Mouse (Mus musculus): ENCODE data around the gene Ptger1. TPM values are rescaled to one million over a fixed set of nuclear protein-coding genes. Genes with fewer than 3 reads are reported as not detected.

Gene Ptger1
- polyA plus RNA-seq, 1 experiment from 2014 or later = 1.00 TPM

DNA sequence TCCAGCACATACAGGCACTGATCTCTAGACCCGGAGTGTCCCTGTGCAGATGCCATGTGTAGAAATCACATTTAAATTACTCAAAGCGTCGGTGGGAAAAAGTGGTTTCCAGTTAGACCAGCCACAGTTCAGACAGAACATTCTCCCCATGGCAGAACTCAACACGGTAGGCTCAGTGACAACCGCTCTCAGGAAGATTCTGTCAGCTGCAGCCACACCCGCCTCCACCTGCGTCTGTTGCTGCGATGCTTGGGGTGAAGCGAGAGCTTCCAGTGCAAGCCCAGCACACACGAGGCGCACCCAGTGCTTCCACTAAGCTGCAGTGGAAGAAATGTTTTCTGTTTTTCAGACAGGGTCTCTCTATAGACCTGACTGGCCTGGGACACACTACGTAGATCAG, 13.4 kb downstream of the Ptger1 start:
- Histone ChIP-seq H3K4me2 (no peak overlapping the region), H3K9ac (replicated peaks) (no peak overlapping the region), H3K27me3 (replicated peaks) (no peaks in the 10 kb centered on the region), H3K4me1 (no peaks in the 10 kb centered on the region), H3K36me3 (peaks cover 87% of the 10 kb centered on the region), H3K27ac (replicated peaks) (no peak overlapping the region), H3K9me3 (replicated peaks) (no peaks in the 10 kb centered on the region), H3K4me3 (replicated peaks) (no peak overlapping the region)
- no peak for ATAC-seq (ENCODE audit: low FRiP score)
- 93% methylated on average over 12 of the region's 12 CpGs for WGBS

DNA sequence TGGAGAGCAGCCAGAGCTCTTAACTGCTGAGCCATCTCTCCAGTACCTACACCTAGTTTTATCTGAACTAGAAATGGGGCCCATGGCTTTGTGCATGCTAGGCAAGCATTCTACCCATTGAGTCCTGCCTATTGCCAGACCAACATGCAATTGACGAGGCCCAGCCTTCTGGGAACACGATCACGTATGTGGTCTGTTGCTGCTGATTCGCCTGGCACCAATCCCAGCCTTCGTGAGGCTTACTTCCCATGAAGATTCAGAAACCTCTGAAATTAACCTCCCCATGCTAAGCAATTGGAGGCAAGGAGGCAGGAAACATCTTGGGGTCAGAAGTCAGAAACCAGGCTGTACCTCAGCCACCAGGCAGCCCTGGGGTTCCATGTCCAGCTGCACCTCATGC, 14.1 kb downstream of the Ptger1 start:
- H3K9me3 ChIP-seq (replicated peaks) = no peaks in the 10 kb centered on the region
- no peak for ATAC-seq (ENCODE audit: low FRiP score)
- H3K27me3 ChIP-seq (replicated peaks) = no peaks in the 10 kb centered on the region
- 86% methylated on average over 5 of the region's 5 CpGs for WGBS
- H3K4me1 ChIP-seq = no peaks in the 10 kb centered on the region
- peaks cover 92% of the 10 kb centered on the region for H3K36me3 ChIP-seq
- H3K9ac ChIP-seq (replicated peaks) = no peak overlapping the region
- H3K27ac ChIP-seq (replicated peaks) = no peak overlapping the region; the same call in 1 of the 2 replicates
- no peak overlapping the region for H3K4me3 ChIP-seq (replicated peaks)
- H3K4me2 ChIP-seq = no peak overlapping the region

DNA sequence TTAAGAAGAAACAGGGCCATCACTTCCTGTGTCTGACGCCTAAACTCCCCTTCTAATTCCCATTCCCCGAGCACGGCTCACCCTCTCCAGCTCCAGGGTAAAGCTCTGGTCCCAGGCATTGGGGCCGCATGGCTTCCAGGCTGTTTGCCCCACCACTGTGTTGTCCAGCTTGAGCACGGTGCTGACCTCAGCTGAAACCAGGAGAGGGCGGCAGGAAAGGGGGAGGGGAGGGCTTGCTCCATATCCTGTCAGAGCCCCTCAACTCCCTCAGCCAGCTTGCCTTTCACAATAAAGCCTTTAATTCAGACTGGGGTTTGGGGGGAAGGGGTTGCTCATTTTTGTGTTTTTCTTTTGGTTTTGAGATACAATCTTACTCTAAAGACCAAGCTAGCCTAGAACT, 14.6 kb downstream of the Ptger1 start:
- Histone ChIP-seq H3K27ac (replicated peaks) (no peak overlapping the region; the same call in 1 of the 2 replicates), H3K4me1 (no peaks in the 10 kb centered on the region), H3K36me3 (peaks cover 92% of the 10 kb centered on the region), H3K27me3 (replicated peaks) (no peaks in the 10 kb centered on the region), H3K4me3 (replicated peaks) (no peak overlapping the region), H3K4me2 (no peak overlapping the region), H3K9ac (replicated peaks) (no peak overlapping the region), H3K9me3 (replicated peaks) (no peaks in the 10 kb centered on the region)
- WGBS = 28% methylated on average over 6 of the region's 6 CpGs
- no peak for ATAC-seq (ENCODE audit: low FRiP score)

DNA sequence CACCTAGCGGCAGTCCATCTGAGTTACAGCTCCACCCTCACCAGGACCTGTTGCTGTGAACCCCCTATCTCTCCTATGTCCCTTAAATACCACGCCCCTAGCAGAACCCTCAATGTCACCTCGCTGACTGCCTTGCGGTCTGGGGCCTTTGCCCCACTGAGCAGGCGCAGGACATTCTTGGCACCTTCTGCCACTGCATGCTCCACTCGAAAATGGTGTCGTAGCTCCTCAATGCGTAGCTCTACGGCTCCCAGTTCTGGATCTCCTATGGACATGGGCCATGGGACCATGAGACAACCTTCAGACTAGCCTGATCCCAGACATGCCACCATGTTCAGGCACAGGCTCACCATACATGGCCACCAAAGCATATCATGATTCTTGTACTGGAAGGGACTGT, 18.0 kb downstream of the Ptger1 start:
- Histone ChIP-seq H3K4me3 (replicated peaks) (no peak overlapping the region), H3K4me1 (no peaks in the 10 kb centered on the region), H3K9ac (replicated peaks) (no peak overlapping the region), H3K36me3 (peaks cover 75% of the 10 kb centered on the region), H3K9me3 (replicated peaks) (no peaks in the 10 kb centered on the region), H3K27me3 (replicated peaks) (no peaks in the 10 kb centered on the region), H3K27ac (replicated peaks) (no peak overlapping the region), H3K4me2 (no peak overlapping the region)
- WGBS = 93% methylated on average over 9 of the region's 9 CpGs
- ATAC-seq (ENCODE audit: low FRiP score) = no peak

DNA sequence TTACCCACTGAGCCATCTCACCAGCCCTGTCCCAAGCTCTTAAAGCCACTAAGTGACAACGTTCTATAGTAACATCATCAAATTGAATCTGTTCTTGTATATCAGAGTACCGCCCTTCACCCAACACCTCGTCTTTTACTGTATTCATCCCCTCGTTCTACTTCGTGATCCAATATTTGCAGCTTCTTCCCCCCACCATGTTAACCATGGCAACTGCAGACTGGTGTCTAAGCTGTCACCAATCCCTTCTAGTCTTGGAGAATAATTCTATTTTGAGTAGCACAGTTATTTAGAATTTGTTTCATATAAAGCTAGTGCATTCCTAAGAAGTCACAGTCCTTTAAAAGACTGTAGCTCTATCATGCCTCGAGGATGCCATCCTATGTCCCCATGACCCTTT, 22.8 kb downstream of the Ptger1 start:
- no peak overlapping the region for H3K9ac ChIP-seq (replicated peaks)
- no peaks in the 10 kb centered on the region for H3K27me3 ChIP-seq (replicated peaks)
- H3K4me1 ChIP-seq = no peaks in the 10 kb centered on the region
- no peak overlapping the region for H3K4me3 ChIP-seq (replicated peaks)
- H3K36me3 ChIP-seq = peaks cover 64% of the 10 kb centered on the region
- no peak for ATAC-seq (ENCODE audit: low FRiP score)
- no peak overlapping the region for H3K4me2 ChIP-seq
- H3K9me3 ChIP-seq (replicated peaks) = no peaks in the 10 kb centered on the region
- WGBS = 92% methylated on average over 6 of the region's 6 CpGs
- H3K27ac ChIP-seq (replicated peaks) = no peak overlapping the region

DNA sequence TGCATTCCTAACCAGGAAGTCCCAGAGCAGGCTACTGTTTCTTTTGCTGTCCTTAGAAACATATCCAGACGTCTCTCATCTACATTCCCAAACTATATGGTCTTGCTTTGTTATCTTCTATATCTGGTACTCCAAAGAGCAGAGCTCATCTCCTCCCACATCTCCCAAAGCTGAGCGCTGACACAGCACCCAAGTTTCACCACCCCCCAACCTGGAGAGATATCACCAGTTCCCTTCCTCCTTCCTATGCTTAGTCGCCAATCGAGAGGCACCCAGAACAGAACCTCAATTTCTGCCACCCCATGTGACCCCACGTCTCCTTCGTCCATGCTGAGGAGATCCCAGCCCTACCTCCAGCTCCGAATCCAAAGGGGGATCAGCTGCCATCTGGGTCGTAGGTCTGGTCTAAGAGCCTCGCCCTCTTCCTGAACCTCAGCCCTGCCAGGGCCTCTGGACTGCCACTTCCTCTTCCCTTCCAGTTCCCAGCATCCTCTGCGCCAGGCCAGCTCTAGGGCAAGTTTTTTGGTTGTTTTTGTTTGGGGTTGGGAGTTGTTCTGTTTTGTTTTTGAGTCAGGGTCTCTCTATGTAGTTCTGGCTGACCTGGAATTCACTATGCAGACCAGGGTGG, 27.2 kb downstream of the Ptger1 start:
- H3K27me3 ChIP-seq (replicated peaks) = no peaks in the 10 kb centered on the region
- H3K4me2 ChIP-seq = no peak overlapping the region
- no peak overlapping the region for H3K27ac ChIP-seq (replicated peaks)
- H3K4me3 ChIP-seq (replicated peaks) = no peak overlapping the region
- H3K9ac ChIP-seq (replicated peaks) = no peak overlapping the region
- H3K36me3 ChIP-seq = peaks cover 34% of the 10 kb centered on the region
- 83% methylated on average over 10 of the region's 10 CpGs for WGBS
- H3K9me3 ChIP-seq (replicated peaks) = no peaks in the 10 kb centered on the region
- H3K4me1 ChIP-seq = peaks cover 32% of the 10 kb centered on the region
- ATAC-seq (ENCODE audit: low FRiP score) = no peak

DNA sequence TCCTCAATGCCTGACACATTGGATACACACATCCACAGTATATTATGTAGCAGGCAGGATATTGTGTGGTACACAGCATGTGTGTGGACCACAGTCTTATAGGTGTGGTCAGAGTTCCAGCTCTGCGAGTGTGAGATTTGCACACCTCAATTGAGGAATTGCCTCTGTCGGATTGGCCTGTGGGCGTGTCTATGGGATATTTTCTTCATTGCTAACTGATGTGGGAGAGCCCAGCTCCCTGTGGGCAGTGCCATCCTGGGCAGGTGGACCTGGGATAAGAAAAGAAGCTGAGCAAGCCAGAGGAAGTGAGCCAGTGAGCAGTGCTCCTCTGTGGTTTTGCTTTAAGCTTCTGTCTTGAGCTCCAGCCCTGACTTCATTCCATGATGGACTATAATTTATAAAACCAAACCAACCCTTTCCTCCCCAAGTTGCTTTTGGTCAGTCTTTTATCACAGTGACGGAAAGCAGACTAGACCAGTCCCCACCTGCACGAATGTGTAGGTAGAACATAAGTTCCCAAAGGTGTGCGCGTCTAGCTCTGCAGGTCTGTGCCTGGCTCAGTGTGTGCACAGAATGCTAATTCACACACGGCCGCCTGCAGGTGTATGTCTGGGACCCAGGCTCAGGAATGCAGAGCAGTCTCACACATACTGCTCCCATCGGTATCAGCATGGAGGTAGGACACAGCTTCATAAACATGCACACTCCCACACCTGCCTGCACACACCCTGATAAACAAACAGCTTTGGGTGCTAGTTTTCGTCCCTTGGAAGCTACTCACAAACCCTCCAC, 28.1 kb downstream of the Ptger1 start:
- Histone ChIP-seq H3K4me2 (no peak overlapping the region), H3K9ac (replicated peaks) (no peak overlapping the region), H3K27me3 (replicated peaks) (no peaks in the 10 kb centered on the region), H3K36me3 (peaks cover 32% of the 10 kb centered on the region), H3K4me3 (replicated peaks) (no peak overlapping the region), H3K9me3 (replicated peaks) (no peaks in the 10 kb centered on the region), H3K4me1 (peaks cover 36% of the 10 kb centered on the region), H3K27ac (replicated peaks) (no peak overlapping the region)
- no peak for ATAC-seq (ENCODE audit: low FRiP score)
- 90% methylated on average over 11 of the region's 11 CpGs for WGBS

DNA sequence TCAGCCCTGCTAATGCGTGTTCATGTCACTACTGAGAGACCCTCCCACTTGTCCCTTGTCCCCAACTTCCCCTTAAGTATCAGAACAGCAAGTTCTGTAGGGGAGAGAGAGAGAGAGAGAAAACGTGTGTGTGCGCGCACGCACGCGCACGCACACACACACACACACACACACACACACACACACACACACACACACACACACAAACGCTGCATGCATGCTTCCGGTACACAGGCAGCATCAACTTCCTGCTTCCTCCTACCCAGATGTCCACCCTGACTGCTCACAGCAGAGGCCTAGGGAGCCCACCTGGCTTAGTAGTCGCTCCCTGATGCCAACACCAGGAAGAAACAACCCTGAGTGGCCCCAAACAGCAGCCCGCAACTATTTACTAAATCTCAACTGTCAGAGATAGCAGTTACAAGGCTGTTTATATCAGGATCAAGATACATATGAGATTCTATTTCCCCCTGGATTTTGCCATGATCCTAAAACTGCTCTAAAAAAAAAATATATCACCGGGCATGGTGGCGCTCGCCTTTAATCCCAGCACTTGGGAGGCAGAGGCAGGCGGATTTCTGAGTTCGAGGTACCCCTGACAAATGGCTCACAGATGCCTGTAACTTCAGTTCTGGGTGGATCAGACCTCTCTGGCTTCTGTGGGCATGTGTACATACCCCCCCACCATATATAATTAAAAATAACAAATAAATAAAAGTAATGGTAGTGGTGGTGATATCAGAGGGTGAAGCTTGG, 29.1 kb downstream of the Ptger1 start:
- Histone ChIP-seq H3K9me3 (replicated peaks) (no peaks in the 10 kb centered on the region), H3K36me3 (peaks cover 23% of the 10 kb centered on the region), H3K27ac (replicated peaks) (no peak overlapping the region), H3K27me3 (replicated peaks) (no peaks in the 10 kb centered on the region), H3K4me3 (replicated peaks) (no peak overlapping the region), H3K4me1 (peaks cover 42% of the 10 kb centered on the region), H3K9ac (replicated peaks) (no peak overlapping the region), H3K4me2 (no peak overlapping the region)
- WGBS = 89% methylated on average over 16 of the region's 17 CpGs
- ATAC-seq (ENCODE audit: low FRiP score) = no peak

DNA sequence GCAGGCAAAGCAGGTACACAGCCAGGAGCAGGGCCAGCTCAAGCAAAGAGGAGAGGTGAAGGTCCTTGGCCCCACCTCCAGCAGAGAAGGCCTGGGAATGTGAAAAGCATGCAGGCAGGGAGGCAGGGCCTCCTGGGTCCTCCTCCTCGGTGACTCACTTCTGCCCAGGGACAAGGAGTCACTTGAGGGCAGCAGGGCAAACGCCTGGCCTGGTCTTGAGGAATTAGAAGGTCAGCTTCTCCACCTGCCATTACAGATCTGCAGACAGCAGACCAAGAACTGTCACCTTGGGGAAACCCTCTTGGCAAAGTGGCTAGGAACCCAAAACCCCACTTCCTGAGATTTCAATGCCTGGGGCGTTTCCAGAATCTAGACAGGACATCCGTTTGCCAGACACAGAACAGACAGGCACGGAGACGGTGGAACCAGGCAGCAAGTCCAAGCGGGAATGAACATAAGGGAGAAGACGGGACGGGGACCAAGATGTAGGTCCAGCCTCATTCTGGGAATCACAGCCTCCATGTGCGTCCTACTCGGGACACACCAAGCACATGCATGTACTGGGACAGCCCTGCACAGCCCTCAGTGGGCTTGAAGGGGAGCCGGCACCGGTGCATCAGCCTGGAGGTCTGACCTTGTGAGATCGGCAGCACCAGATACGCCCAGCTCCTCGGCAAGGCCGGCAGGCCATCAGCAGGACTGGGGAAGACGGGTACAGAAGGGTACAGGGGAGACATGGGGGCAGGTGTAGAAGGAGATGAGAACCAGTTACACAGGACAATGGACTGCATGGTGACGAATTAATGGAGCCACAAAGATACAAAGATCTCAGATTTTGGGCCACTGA, 31.1 kb downstream of the Ptger1 start:
- Histone ChIP-seq H3K9ac (replicated peaks) (peak overlapping the region; percentile 89), H3K36me3 (peaks cover 2% of the 10 kb centered on the region), H3K4me3 (replicated peaks) (peak overlapping the region; percentile 80), H3K4me1 (peaks cover 45% of the 10 kb centered on the region), H3K4me2 (peak overlapping the region; percentile 94), H3K27me3 (replicated peaks) (no peaks in the 10 kb centered on the region), H3K9me3 (replicated peaks) (no peaks in the 10 kb centered on the region), H3K27ac (replicated peaks) (no peak overlapping the region; the same call in 1 of the 2 replicates)
- ATAC-seq (ENCODE audit: low FRiP score) = no peak
- WGBS = 61% methylated on average over 19 of the region's 19 CpGs

DNA sequence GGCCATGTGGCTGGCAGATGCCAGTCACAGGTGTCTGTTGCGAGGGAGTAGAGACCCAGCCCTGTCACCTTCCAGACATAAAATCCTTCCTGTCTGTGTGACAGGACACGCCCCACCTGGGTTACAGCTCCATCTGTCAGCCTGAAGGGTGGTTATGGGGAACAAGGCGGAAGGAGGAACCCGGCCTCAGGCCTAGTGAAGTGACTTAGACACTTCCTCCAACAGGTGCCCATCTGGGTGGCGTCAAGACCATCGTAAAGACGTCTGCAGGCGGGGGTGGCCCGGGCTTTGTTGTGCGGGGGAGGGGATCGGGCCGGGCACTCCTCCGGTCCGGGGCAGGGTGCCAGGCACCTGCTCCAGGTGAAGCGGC, 31.8 kb downstream of the Ptger1 start:
- ATAC-seq (ENCODE audit: low FRiP score) = 0 out of 2 replicates have a peak, but pooled peaks have one; percentile 25
- no peaks in the 10 kb centered on the region for H3K27me3 ChIP-seq (replicated peaks)
- peaks cover 45% of the 10 kb centered on the region for H3K4me1 ChIP-seq
- H3K4me2 ChIP-seq = peak overlapping the region; percentile 94
- H3K9ac ChIP-seq (replicated peaks) = peak overlapping the region; percentile 89
- H3K4me3 ChIP-seq (replicated peaks) = peak overlapping the region; percentile 80
- peak overlapping the region; percentile 74 for H3K27ac ChIP-seq (replicated peaks)
- no peaks in the 10 kb centered on the region for H3K36me3 ChIP-seq
- WGBS = 7% methylated on average over 15 of the region's 15 CpGs
- no peaks in the 10 kb centered on the region for H3K9me3 ChIP-seq (replicated peaks)

Measured in neural tube, embryonic 15.5 days (tissue).